Mouse (Mus musculus): ENCODE data around the gene Slc8a2. TPM values are rescaled to one million over a fixed set of nuclear protein-coding genes. Genes with fewer than 3 reads are reported as not detected.

Slc8a2 gene
- polyA plus RNA-seq, 1 experiment from 2014 or later: 0.68 TPM

DNA sequence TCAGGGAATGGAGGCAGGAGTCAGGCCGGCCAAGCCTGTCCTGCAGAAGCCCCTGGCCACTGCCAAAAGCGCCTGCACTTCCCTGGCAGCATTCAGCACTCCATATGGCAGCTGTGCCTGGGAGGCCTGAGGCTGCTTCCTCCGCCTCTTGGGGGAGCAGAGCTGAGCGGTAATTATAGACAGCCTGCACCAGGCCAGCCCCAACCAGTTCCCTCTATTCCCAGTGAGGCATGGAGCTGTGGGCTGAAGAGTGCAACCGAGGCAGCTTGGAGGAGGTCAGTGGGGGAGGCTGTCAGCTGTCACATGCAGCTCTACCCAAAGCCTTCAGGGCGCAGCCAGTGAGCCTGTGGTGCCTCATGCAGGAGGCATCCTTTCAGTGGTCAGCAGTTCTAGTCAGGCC, 25.9 kb upstream of the Slc8a2 start:
- H3K27ac ChIP-seq: peak overlapping the region; percentile 37; the same call in 1 of the 2 replicates
- ATAC-seq: 0 out of 2 replicates have a peak, but pooled peaks have one; percentile 39
- H3K4me2 ChIP-seq: no peak overlapping the region
- WGBS: 67% methylated on average over 6 of the region's 6 CpGs
- peaks cover 52% of the 10 kb centered on the region for H3K36me3 ChIP-seq (ENCODE audit: poor library complexity, severe bottlenecking)
- H3K9me3 ChIP-seq (replicated peaks): no peaks in the 10 kb centered on the region
- no peak overlapping the region for H3K4me3 ChIP-seq
- H3K9ac ChIP-seq: no peak overlapping the region; the same call in 1 of the 2 replicates
- H3K4me1 ChIP-seq: peaks cover 29% of the 10 kb centered on the region
- H3K27me3 ChIP-seq: no peaks in the 10 kb centered on the region

DNA sequence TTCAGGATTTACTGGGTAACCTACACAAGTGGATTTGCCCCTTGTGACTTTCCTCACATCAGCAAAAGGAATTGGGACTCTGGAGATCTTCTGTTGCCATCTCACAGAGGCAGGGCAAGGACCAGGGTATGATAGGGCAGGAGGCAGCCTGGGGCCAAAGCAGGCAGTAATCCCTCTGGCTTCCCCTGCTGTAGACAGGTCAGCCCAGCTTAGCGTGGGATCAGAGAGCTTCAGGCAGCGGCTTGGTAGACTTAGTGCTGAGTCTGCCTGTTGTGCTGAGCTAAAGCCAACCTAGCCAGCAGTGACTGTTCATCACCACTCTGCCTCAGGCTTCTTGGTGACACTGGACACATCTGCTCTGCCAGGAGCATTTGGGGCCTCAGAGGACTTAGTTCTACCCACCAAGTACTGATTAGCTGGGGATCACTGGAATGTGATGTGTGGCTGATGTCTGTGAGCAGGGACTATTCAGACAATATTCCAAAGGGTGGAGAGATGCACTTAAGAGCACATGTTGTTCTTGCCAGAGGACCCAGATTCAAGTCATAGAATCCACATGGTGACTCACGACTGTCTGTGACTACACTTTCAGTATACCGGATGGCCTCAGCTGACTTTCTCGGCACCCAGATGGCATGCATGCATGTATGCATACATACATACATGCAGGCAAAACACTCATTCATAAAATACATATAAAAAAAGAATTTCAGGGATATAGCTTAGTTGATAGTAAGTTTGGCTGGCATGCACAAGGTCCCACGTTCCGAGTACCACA, 24.8 kb upstream of the Slc8a2 start:
- Histone ChIP-seq H3K9ac (0 out of 2 replicates have a peak overlapping the region, but pooled peaks have one; percentile 19), H3K4me1 (peaks cover 19% of the 10 kb centered on the region), H3K4me3 (no peak overlapping the region), H3K4me2 (no peak overlapping the region), H3K27ac (no peak overlapping the region), H3K36me3 (ENCODE audit: poor library complexity, severe bottlenecking) (peaks cover 63% of the 10 kb centered on the region), H3K27me3 (no peaks in the 10 kb centered on the region), H3K9me3 (replicated peaks) (no peaks in the 10 kb centered on the region)
- 90% methylated on average over 7 of the region's 7 CpGs for WGBS
- ATAC-seq: no peak

DNA sequence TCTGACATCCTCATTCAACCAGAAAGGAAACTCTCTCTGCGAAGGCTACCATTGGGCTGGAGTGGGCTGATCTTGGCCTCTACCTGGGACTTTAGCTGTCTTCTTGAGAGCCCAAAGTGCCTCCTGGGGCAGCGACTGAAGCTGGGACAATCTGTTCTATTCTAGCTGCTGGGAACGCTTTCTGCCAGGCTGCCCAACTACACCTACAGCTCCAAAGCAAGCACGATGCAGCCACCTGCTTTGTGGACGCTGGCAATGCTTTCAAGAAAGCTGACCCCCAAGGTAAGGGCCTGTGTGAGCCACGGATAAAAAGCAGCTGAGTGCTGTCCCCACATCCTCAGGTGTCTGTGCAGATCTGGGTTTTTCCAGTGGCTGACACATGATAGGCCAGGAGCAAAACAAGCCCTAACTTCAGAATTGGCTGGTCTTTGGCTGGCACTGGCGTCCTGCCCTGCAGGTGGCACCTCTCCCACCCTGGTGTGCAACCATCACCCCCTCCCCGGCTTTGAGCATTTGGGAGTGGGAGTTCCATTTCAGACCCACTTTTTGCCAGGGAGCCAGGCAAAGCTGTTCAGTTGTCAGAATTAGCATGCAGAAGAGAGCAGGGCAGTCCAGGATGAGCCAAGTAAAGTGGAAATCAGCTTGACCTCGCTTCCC, 20.6 kb upstream of the Slc8a2 start:
- peaks cover 72% of the 10 kb centered on the region for H3K36me3 ChIP-seq (ENCODE audit: poor library complexity, severe bottlenecking)
- H3K4me3 ChIP-seq: no peak overlapping the region
- H3K27ac ChIP-seq: no peak overlapping the region
- peaks cover under 1% of the 10 kb centered on the region; the same call in 1 of the 2 replicates for H3K4me1 ChIP-seq
- H3K9me3 ChIP-seq (replicated peaks): no peaks in the 10 kb centered on the region
- H3K4me2 ChIP-seq: no peak overlapping the region
- H3K27me3 ChIP-seq: no peaks in the 10 kb centered on the region
- WGBS: 94% methylated on average over 9 of the region's 9 CpGs
- ATAC-seq: no peak
- no peak overlapping the region for H3K9ac ChIP-seq

DNA sequence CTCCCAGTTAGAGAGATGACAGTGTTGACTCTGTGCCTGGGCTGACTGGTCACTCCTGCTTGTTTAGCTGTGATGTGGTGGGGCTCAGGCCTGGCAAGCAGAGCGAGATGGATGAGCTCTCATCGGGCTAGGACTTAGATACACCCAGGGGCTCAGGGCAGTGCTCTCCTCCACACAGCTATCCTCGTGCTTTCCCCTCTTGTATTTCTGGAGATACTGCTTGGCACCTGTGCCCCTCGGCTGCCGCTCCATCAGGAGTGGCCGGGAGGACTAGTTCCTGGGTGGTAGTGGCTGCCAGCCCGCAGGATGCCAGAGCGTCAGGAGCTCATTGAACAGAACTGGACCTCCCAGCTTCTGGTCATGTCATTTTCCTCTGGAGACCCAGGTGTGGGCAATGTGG, 19.5 kb upstream of the Slc8a2 start:
- no peak for ATAC-seq
- Histone ChIP-seq H3K36me3 (ENCODE audit: poor library complexity, severe bottlenecking) (peaks cover 80% of the 10 kb centered on the region), H3K4me2 (no peak overlapping the region), H3K4me3 (no peak overlapping the region), H3K4me1 (no peaks in the 10 kb centered on the region), H3K27me3 (no peaks in the 10 kb centered on the region), H3K9ac (no peak overlapping the region), H3K9me3 (replicated peaks) (no peaks in the 10 kb centered on the region), H3K27ac (no peak overlapping the region)
- 97% methylated on average over 8 of the region's 8 CpGs for WGBS

DNA sequence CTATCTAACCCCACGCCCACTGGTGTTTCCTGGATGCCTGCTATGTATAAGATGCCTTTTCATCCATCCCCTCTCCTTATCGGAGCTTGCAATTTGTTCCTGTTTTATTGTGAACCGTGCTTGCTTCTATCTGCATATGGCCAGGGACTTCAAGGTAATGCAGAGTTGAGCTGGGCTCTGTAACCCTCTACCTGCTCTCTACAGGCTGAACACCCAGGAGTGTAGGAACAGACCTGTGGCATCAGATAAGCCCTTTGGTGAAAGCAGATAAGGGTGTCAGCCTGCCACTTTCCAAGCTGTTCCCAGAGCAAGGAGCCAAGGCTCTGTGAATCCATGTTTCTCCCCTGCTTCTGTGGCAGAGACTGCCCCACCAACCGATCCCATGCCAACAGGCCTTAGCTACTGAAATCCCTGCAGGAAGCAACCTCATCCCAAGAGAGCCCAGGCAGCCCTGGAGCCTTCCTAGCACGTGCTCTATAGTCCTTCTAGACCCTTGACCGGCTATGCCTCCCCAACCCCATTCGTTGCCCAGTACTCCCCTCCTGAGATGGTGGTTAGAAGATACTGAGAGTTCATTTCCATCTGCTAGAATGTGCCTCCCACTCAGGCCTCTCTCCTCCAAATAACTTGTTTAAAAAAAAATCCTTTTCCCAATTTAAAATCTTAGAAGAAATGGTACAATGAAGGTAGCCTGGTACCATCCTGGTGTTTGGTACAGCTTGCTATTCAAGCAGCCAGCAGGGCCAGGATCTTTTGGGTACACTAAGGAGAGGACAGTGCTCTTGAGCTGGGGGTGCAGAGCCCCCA, 18.1 kb upstream of the Slc8a2 start:
- ATAC-seq: no peak
- H3K9ac ChIP-seq: no peak overlapping the region
- H3K9me3 ChIP-seq (replicated peaks): no peaks in the 10 kb centered on the region
- H3K4me3 ChIP-seq: no peak overlapping the region
- WGBS: 89% methylated on average over 7 of the region's 7 CpGs
- H3K4me1 ChIP-seq: no peaks in the 10 kb centered on the region
- H3K27me3 ChIP-seq: no peaks in the 10 kb centered on the region
- peaks cover 93% of the 10 kb centered on the region for H3K36me3 ChIP-seq (ENCODE audit: poor library complexity, severe bottlenecking)
- no peak overlapping the region for H3K4me2 ChIP-seq
- no peak overlapping the region for H3K27ac ChIP-seq

DNA sequence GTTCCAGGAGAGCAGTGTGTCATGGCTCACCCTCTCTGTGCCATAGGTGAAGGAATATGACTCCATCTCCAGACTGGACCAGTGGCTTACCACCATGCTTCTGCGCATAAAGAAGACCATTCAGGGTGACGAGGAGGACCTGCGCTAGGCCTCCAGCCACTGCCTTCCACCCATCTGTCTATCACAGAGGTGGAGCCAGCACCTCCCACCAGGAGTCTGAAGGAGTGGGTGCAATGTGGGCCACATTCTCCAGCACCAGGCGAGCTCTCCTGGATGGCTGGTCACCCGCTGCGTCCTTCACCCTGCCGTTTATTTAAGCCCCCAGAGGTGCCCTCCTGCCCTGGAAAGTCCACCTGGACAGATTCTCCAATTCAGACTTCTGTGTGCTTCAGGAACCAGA, 13.2 kb upstream of the Slc8a2 start:
- Histone ChIP-seq H3K27ac (no peak overlapping the region), H3K9ac (no peak overlapping the region), H3K27me3 (no peaks in the 10 kb centered on the region), H3K4me3 (no peak overlapping the region), H3K4me1 (peaks cover 14% of the 10 kb centered on the region), H3K9me3 (replicated peaks) (no peaks in the 10 kb centered on the region), H3K36me3 (ENCODE audit: poor library complexity, severe bottlenecking) (peaks cover 63% of the 10 kb centered on the region), H3K4me2 (no peak overlapping the region)
- 95% methylated on average over 7 of the region's 7 CpGs for WGBS
- ATAC-seq: no peak

DNA sequence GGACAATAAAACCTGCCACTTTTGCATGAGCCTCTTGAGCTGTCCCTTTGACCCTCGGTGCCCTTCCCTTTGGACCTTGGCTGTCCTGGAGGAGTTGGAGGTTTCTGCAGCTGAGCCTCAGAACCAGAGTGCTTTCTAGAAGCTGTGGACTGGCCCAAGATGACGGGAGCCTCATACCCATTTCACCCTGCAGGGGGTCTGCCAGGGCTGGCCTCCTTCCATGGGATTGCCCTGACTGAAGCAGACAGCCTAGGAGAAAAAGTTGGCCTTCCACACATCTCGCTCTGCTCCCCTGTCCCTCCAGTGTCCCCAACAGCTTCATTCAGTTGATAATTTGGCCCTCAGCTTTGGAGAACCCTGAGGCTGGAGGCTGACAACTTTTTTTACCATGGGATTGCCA, 12.5 kb upstream of the Slc8a2 start:
- Histone ChIP-seq H3K36me3 (ENCODE audit: poor library complexity, severe bottlenecking) (peaks cover 56% of the 10 kb centered on the region), H3K4me2 (no peak overlapping the region), H3K4me1 (peaks cover 14% of the 10 kb centered on the region), H3K4me3 (no peak overlapping the region), H3K27ac (no peak overlapping the region), H3K9ac (no peak overlapping the region), H3K27me3 (no peaks in the 10 kb centered on the region), H3K9me3 (replicated peaks) (no peaks in the 10 kb centered on the region)
- 75% methylated on average over 3 of the region's 3 CpGs for WGBS
- ATAC-seq: no peak

DNA sequence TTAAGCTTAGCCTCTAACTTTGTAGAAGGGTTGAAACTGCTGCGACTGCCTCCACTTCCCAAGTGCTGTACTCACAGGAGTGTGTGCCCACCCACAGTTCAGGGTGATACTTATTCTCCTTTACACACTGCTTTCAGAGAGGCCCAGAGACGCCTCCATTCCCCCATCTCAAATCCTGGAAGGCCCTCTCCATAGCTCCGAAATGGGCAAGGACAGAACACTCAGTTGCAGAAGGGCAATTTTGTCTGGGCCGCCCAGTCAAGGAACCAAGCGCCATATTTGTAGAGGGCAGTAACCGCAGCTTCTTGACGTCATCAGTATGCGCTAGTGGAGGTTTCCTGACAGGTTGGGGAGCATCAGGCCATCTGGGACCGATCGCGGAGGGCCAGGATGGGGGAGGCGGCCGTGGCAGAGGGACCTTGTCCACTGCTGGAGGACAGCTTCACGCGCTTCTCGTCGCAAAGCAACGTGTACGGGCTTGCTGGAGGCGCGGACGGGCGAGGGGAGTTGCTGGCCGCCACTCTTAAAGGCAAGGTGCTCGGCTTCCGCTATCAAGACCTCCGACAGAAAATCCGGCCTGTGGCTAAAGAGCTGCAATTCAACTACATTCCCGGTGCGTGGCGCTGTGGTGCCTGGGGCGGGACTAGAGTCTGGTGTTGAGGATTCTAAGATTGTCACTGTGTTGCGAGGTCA, 9.9 kb upstream of the Slc8a2 start, which contains the start of gene Kptn:
Gene Kptn (plus strand): TSS at position 327 of the 693 bp plus-strand sequence.
- Histone ChIP-seq H3K9me3 (replicated peaks) (no peaks in the 10 kb centered on the region), H3K9ac (peak within 1 kb of the TSS; percentile 81), H3K4me1 (peaks cover 14% of the 10 kb centered on the region), H3K4me3 (peak within 1 kb of the TSS; percentile 75), H3K27ac (peak within 1 kb of the TSS; percentile 88), H3K27me3 (no peaks in the 10 kb centered on the region), H3K4me2 (peak within 1 kb of the TSS; percentile 61), H3K36me3 (ENCODE audit: poor library complexity, severe bottlenecking) (peaks cover 38% of the 10 kb centered on the region)
- 1% methylated on average over 33 of the region's 33 CpGs for WGBS
- ATAC-seq: peak; percentile 90

DNA sequence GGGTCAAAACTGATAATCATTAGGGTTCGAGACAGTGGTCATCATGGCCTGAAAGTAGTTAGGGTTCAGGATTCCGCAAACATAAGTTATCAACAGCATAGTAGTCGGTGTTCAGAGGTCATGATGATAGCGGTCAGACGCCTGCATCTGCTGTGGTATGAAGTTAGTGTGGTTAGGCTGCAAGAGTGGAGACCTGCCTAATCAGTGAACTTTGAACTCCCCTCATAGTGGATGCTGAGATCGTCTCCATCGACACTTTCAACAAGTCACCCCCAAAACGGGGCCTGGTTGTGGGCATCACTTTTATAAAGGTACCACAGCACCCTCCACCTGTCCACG, 9.4 kb upstream of the Slc8a2 start:
- Histone ChIP-seq H3K4me3 (peak overlapping the region; percentile 75), H3K9me3 (replicated peaks) (no peaks in the 10 kb centered on the region), H3K4me2 (peak overlapping the region; percentile 61), H3K9ac (peak overlapping the region; percentile 81), H3K36me3 (ENCODE audit: poor library complexity, severe bottlenecking) (peaks cover 35% of the 10 kb centered on the region), H3K4me1 (peaks cover 14% of the 10 kb centered on the region), H3K27ac (no peak overlapping the region), H3K27me3 (no peaks in the 10 kb centered on the region)
- WGBS: 52% methylated on average over 9 of the region's 9 CpGs
- peak; percentile 60; the same call in 1 of the 2 replicates for ATAC-seq

DNA sequence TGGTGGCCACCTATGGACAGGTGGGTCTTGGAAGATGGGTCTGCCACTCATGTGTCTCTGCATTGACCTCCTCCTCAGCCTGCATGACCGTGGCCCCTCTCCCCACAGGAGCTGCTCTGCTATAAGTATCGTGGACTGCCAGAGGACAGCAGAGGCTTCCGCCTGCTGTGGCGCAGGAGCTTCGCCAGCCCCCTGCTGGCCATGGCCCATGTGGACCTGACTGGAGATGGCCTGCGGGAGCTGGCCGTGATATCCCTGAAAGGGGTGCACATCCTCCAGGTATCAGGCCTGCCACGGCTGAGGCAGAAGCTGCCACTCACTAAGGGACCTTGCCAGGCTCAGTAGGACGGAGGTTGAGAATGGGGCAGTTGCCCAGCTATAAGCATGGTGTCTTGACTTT, 3.8 kb upstream of the Slc8a2 start:
- peaks cover 25% of the 10 kb centered on the region for H3K4me1 ChIP-seq
- no peaks in the 10 kb centered on the region for H3K9me3 ChIP-seq (replicated peaks)
- no peak for ATAC-seq
- 83% methylated on average over 9 of the region's 9 CpGs for WGBS
- H3K27ac ChIP-seq: no peak overlapping the region
- no peaks in the 10 kb centered on the region for H3K27me3 ChIP-seq
- H3K36me3 ChIP-seq (ENCODE audit: poor library complexity, severe bottlenecking): peaks cover 19% of the 10 kb centered on the region
- H3K4me2 ChIP-seq: no peak overlapping the region
- no peak overlapping the region for H3K4me3 ChIP-seq
- H3K9ac ChIP-seq: no peak overlapping the region

DNA sequence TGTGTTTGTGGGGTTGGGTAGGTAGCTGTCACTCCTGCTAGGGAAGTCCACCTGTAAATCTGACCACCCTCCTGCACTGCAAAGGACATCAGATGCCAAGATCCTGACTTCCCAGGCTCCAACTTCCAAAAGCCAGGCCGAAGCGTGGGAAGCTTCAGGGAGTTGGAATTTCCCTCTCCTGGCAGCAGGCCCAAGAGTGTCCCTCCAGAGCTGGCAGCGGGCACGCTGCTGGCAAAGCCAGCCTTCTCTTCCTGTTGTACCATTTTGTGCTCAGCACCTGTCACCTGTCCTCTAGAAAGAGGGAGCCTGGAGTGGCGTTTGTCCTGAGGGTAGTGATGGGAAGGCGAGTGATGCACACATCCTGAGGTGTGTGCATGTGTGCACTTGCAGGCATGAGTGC, 1.3 kb upstream of the Slc8a2 start:
- H3K27ac ChIP-seq: no peak overlapping the region
- WGBS: 80% methylated on average over 6 of the region's 6 CpGs
- no peaks in the 10 kb centered on the region for H3K9me3 ChIP-seq (replicated peaks)
- no peak for ATAC-seq
- no peak overlapping the region for H3K9ac ChIP-seq
- H3K4me3 ChIP-seq: no peak overlapping the region
- peaks cover 19% of the 10 kb centered on the region for H3K36me3 ChIP-seq (ENCODE audit: poor library complexity, severe bottlenecking)
- H3K27me3 ChIP-seq: no peaks in the 10 kb centered on the region
- H3K4me1 ChIP-seq: peaks cover 49% of the 10 kb centered on the region
- H3K4me2 ChIP-seq: no peak overlapping the region

All from forebrain, embryonic 13.5 days (tissue).